In the genomic region with DNA sequence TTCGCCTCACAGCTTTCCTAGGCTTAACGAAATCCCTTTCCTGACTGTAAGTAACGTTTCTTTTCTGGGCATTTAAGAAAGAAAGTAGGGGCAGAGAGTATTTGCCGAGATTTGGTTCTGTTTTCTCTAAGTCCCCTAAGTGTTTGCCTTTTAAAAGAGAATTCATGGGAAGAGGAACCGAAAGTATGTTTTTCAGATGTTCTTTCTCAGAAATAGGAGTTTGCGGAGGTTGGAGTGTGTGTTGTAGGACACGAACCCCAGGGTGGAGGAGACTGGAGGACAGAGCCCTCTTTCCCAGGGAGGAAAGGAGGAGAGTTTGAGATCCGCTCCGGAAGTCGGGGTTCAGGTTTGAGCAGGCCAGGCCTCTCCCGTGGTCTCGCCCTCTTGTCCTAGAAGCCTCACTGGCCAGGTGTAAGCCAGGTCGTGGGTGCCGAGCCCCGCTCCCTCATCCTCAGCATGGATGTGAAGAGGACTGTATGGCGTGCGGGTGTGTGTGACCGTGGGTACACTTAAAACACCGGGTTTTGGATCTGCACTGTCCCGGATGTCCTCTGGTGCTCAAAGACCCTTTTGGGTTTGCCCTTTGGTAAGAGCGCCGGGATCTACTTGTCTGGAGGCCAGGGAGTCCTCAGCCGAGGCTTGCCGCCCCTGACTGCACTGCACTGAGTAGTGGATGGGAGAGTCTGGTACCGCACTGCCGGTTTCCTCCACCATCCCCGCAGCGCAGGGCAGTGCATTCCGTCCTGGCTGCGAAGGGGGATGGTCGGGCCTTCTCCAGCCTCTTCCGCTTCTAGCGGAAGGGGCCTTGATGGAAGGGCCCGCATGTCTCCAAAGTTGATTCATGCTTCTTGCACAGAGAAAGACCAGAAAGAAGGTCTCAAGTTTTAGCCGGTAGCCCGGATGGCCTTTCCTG, we compare ENCODE assay signal across 9 mouse cellular contexts. TPM values are rescaled to one million over a fixed set of nuclear protein-coding genes. Genes with fewer than 3 reads are reported as not detected.
DNase-seq lines count a peak whose midpoint lies in the region; ATAC-seq and TF ChIP-seq lines count a peak whose summit lies in the region.
"Had no signal": no experiment of that assay in that cellular context is flagged by ENCODE, and none has a peak within 500 bp of the region (broad histone marks: within the 10 kb centered on the region; RNA-seq: fewer than 3 reads in every experiment).

No protein-coding gene starts in this region.

- no peaks in the 10 kb centered on the region for H3K36me3 ChIP-seq in forebrain, postnatal 0 days (ENCODE audit: insufficient read depth)
- no peaks in the 10 kb centered on the region for H3K36me3 ChIP-seq in forebrain, embryonic 14.5 days (ENCODE audit: control insufficient read depth, insufficient read depth, low read length)
- no peaks in the 10 kb centered on the region for H3K36me3 ChIP-seq in megakaryocyte, embryonic 14.5 days (replicated peaks; ENCODE audit: low read length)

- 0 out of 2 replicates have a peak, but pooled peaks cover 10% of the 10 kb centered on the region for H3K4me1 ChIP-seq in forebrain, postnatal 0 days (ENCODE audit: insufficient read depth)
- H3K4me1 ChIP-seq in forebrain, embryonic 14.5 days (ENCODE audit: control insufficient read depth, insufficient read depth, low read length): peaks cover 9% of the 10 kb centered on the region; the same call in 1 of the 2 replicates
- peaks cover 48% of the 10 kb centered on the region for H3K4me1 ChIP-seq in megakaryocyte, embryonic 14.5 days

- no peak for TF ChIP-seq CTCF in forebrain, postnatal 0 days (IDR thresholded peaks at IDR 0.05; ENCODE audit: low read depth)

- ATAC-seq in forebrain, postnatal 0 days: no peak
- ATAC-seq in forebrain, embryonic 14.5 days: no peak

- DNase-seq in forebrain, postnatal 0 days: peak; percentile 75
- DNase-seq in forebrain, embryonic 14.5 days (ENCODE audit: low spot score): no peak
- peak; percentile 25 for DNase-seq in brain, adult 2 months (ENCODE audit: low read depth, low spot score)
- DNase-seq in heart, postnatal 10 days: peak; percentile 10 to 40
- no peak for DNase-seq in frontal cortex, postnatal 25 days (ENCODE audit: low spot score in 2 of 2)
- DNase-seq in urinary bladder, postnatal 10 days (ENCODE audit: low spot score): no peak
- DNase-seq in adrenal gland, postnatal 4 days (ENCODE audit: low spot score in 2 of 2): no peak

- no peak overlapping the region for H3K4me2 ChIP-seq in forebrain, postnatal 0 days (ENCODE audit: low read depth)
- H3K4me2 ChIP-seq in forebrain, embryonic 14.5 days (ENCODE audit: low read length): no peak overlapping the region

- H3K4me3 ChIP-seq in forebrain, postnatal 0 days (ENCODE audit: low read depth, low read length): no peak overlapping the region
- no peak overlapping the region for H3K4me3 ChIP-seq in forebrain, embryonic 14.5 days (ENCODE audit: low read depth, low read length)
- peak overlapping the region; percentile 88 for H3K4me3 ChIP-seq in megakaryocyte, embryonic 14.5 days (replicated peaks)

- no peak overlapping the region for H3K9ac ChIP-seq in forebrain, postnatal 0 days
- no peak overlapping the region for H3K9ac ChIP-seq in forebrain, embryonic 14.5 days (ENCODE audit: low read length)

- H3K27ac ChIP-seq in forebrain, postnatal 0 days (ENCODE audit: low read depth, low read length): no peak overlapping the region
- no peak overlapping the region for H3K27ac ChIP-seq in forebrain, embryonic 14.5 days (ENCODE audit: low read depth, low read length)

- 2% methylated on average over 36 of the region's 36 CpGs for WGBS in forebrain, postnatal 0 days
- WGBS in forebrain, embryonic 14.5 days: under 1% methylated on average over 36 of the region's 36 CpGs

- intact Hi-C loops in heart, postnatal 10 days (cut with DNase I): no loop called here

- H3K27me3 ChIP-seq in forebrain, postnatal 0 days (ENCODE audit: insufficient read depth, low read length): peaks cover 79% of the 10 kb centered on the region
- H3K27me3 ChIP-seq in forebrain, embryonic 14.5 days (replicated peaks; ENCODE audit: control insufficient read depth, insufficient read depth, low read length): peaks cover 89% of the 10 kb centered on the region
- peaks cover 94% of the 10 kb centered on the region for H3K27me3 ChIP-seq in megakaryocyte, embryonic 14.5 days (replicated peaks)

- H3K9me3 ChIP-seq in forebrain, postnatal 0 days (ENCODE audit: low read length): no peaks in the 10 kb centered on the region
- no peaks in the 10 kb centered on the region for H3K9me3 ChIP-seq in forebrain, embryonic 14.5 days (replicated peaks; ENCODE audit: control insufficient read depth, low read length)
- H3K9me3 ChIP-seq in megakaryocyte, embryonic 14.5 days: no peaks in the 10 kb centered on the region

RNA-seq across cellular contexts. Expression of gene En2, which starts 3.0 kb away (rescaled TPM):
- total RNA-seq in forebrain, postnatal 0 days (2014; rRNA removed): 0.05 and 0.46 TPM in 2 replicates
- polyA plus RNA-seq in forebrain, postnatal 0 days (2015; fragmentation: Nextera tagmentation; extraction: Ambion mirVana): not detected in 2 replicates
- not detected in 2 replicates for polyA plus RNA-seq in forebrain, embryonic 14.5 days (2014; fragmentation: Nextera tagmentation; extraction: Ambion mirVana)
- total RNA-seq in heart, postnatal 10 days (2021): under 1 TPM in 1 of 2 experiments, not detected in 1; 0.07 TPM
- 0.47 TPM in 1 of 2 replicates, not detected in the other for polyA plus RNA-seq in megakaryocyte, embryonic 14.5 days (2012; ENCODE audit: insufficient read depth, low replicate concordance)
- total RNA-seq in adrenal gland, postnatal 4 days (2021): under 1 TPM; 0.08 to 0.28 TPM
- polyA plus RNA-seq: gonadal fat pad, adult 2 months had no signal

Comparison
In these comparisons a context has a peak if more than half of its experiments do, and no peak if none do; other contexts are left out.
1. DNase-seq: peak in forebrain, postnatal 0 days (single experiment), brain, adult 2 months (single experiment) and heart, postnatal 10 days (2 of 2); none in forebrain, embryonic 14.5 days (single experiment), frontal cortex, postnatal 25 days (0 of 2), urinary bladder, postnatal 10 days (single experiment) and adrenal gland, postnatal 4 days (0 of 2).